Mouse (Mus musculus) liver, postnatal 0 days (tissue): ENCODE results near the gene Ankrd63. TPM values are rescaled to one million over a fixed set of nuclear protein-coding genes. Genes with fewer than 3 reads are reported as not detected.
"Not testable (repeated sequence)": the region's sequence is repeated elsewhere in the genome, so short reads cannot be mapped to it uniquely, and the experiment has no call there.

Source experiments
- ATAC-seq: fragments of 200-750 bp; cut with Nextera tagmentation; 2 replicates; pipeline ENCODE4 v1.8.0; 2017; ENCODE audit warnings: mild to moderate bottlenecking, moderate library complexity
- DNase-seq: peaks from one replicate; pipeline ENCODE4 v3.0.0-alpha.2; 2016
- H3K27ac ChIP-seq: fragments of 300-500 bp; sonication (generic); 2 replicates; pipeline ENCODE4 v1.5.1; 2014; ENCODE audit warnings: antibody characterized with exemption, moderate library complexity, mild to moderate bottlenecking, low read depth
- H3K27me3 ChIP-seq: fragments of 300-500 bp; sonication (generic); 2 replicates; pipeline ENCODE4 v1.6.1; 2014; ENCODE audit warnings: low read length, control low read depth, mixed read lengths; ENCODE audit not compliant: insufficient read depth
- H3K36me3 ChIP-seq: fragments of 300-500 bp; sonication (generic); replicated peaks from 2 replicates; pipeline ENCODE4 v1.6.1; 2014; ENCODE audit warnings: mild to moderate bottlenecking, control low read depth, low read length, moderate library complexity, mixed read lengths; ENCODE audit not compliant: insufficient read depth
- H3K4me1 ChIP-seq: fragments of 300-500 bp; sonication (generic); 2 replicates; pipeline ENCODE4 v1.6.1; 2014; ENCODE audit warnings: antibody characterized with exemption, mild to moderate bottlenecking, control low read depth; ENCODE audit not compliant: insufficient read depth
- H3K4me2 ChIP-seq: fragments of 300-500 bp; sonication (generic); 2 replicates; pipeline ENCODE4 v1.6.1; 2014; ENCODE audit warnings: low read depth, mild to moderate bottlenecking, low read length, moderate library complexity, mixed read lengths
- H3K4me3 ChIP-seq: fragments of 300-500 bp; sonication (generic); 2 replicates; pipeline ENCODE4 v1.5.1; 2014; ENCODE audit warnings: low read depth, low read length
- H3K9ac ChIP-seq: fragments of 300-500 bp; sonication (generic); replicated peaks from 2 replicates; pipeline ENCODE4 v1.6.1; 2014; ENCODE audit warnings: mild to moderate bottlenecking, moderate library complexity
- H3K9me3 ChIP-seq: fragments of 300-500 bp; sonication (generic); 2 replicates; pipeline ENCODE4 v1.6.1; 2016; ENCODE audit warnings: mild to moderate bottlenecking, control low read depth, low read length, mixed read lengths
- CTCF ChIP-seq: sonication (generic); IDR thresholded peaks from 2 replicates; pipeline ENCODE4 v1.5.1; 2016; ENCODE audit warnings: antibody characterized with exemption, low read depth
- EP300 ChIP-seq: IDR thresholded peaks from 2 replicates; pipeline ENCODE4 v1.6.1; 2016; ENCODE audit warnings: antibody characterized with exemption, low read depth, mild to moderate bottlenecking
- WGBS: fragments of 180-500 bp; shearing (Covaris S2); extraction: QIAGEN DNeasy Blood & Tissue Kit; methylation state at CpG from one replicate; pipeline ENCODE4 v1.1.7; 2014; ENCODE audit not compliant: insufficient replicate concordance; 5-methylcytosine and 5-hydroxymethylcytosine counted together
- polyA plus RNA-seq: library from polyadenylated mRNA; unstranded; fragments of >200 nt; fragmentation: Nextera tagmentation; extraction: Ambion mirVana; gene quantifications from 2 replicates; pipeline ENCODE4 v1.2.1, GENCODE M21; 2015

Ankrd63 gene
- polyA plus RNA-seq, 1 experiment from 2014 or later = 0.02 TPM

- H3K27me3 ChIP-seq = no peaks in the 10 kb centered on the region
- H3K9ac ChIP-seq = no peak overlapping the region
- H3K4me2 ChIP-seq = 0 out of 2 replicates have a peak overlapping the region, but pooled peaks have one; percentile 11
- DNase-seq = no peak
- ATAC-seq = no peak
- peaks cover 52% of the 10 kb centered on the region for H3K4me1 ChIP-seq
- no peaks in the 10 kb centered on the region for H3K36me3 ChIP-seq
- WGBS = 50% methylated on average over 9 of the region's 9 CpGs
- TF ChIP-seq EP300 = no peak
- no peak for TF ChIP-seq CTCF
- H3K9me3 ChIP-seq = no peaks in the 10 kb centered on the region
- H3K4me3 ChIP-seq = no peak overlapping the region
- 0 out of 2 replicates have a peak overlapping the region, but pooled peaks have one; percentile 25 for H3K27ac ChIP-seq
Measured at GRCm38 (mm10) chr2:118661891-118662290, 41.9 kb downstream of the Ankrd63 start.

- no peaks in the 10 kb centered on the region for H3K36me3 ChIP-seq
- H3K9me3 ChIP-seq = no peaks in the 10 kb centered on the region
- no peak overlapping the region for H3K9ac ChIP-seq
- peak overlapping the region; percentile 30 for H3K4me3 ChIP-seq
- H3K4me1 ChIP-seq = peaks cover 51% of the 10 kb centered on the region
- DNase-seq (peak; percentile 69), ATAC-seq (peak; percentile 71)
- 0% methylated on average over 4 of the region's 4 CpGs for WGBS
- no peaks in the 10 kb centered on the region for H3K27me3 ChIP-seq
- H3K27ac ChIP-seq = peak overlapping the region; percentile 96
- peak overlapping the region; percentile 63 for H3K4me2 ChIP-seq
- TF ChIP-seq EP300 = no peak
- TF ChIP-seq CTCF = no peak
Measured at GRCm38 (mm10) chr2:118659998-118660452, 43.7 kb downstream of the Ankrd63 start.

- Histone ChIP-seq H3K4me1 (peaks cover 50% of the 10 kb centered on the region), H3K27me3 (no peaks in the 10 kb centered on the region), H3K9ac (no peak overlapping the region; the same call in 1 of the 2 replicates), H3K36me3 (no peaks in the 10 kb centered on the region), H3K27ac (peak overlapping the region; percentile 96), H3K9me3 (no peaks in the 10 kb centered on the region), H3K4me3 (peak overlapping the region; percentile 30), H3K4me2 (peak overlapping the region; percentile 63)
- WGBS = 53% methylated on average over 12 of the region's 12 CpGs
- DNase-seq (no peak), ATAC-seq (peak; percentile 25)
- TF ChIP-seq CTCF (no peak), EP300 (no peak)
Measured at GRCm38 (mm10) chr2:118659493-118659892, 44.3 kb downstream of the Ankrd63 start.

- H3K27ac ChIP-seq = peak overlapping the region; percentile 96
- peaks cover 46% of the 10 kb centered on the region for H3K4me1 ChIP-seq
- H3K9me3 ChIP-seq = no peaks in the 10 kb centered on the region
- H3K4me2 ChIP-seq = peak overlapping the region; percentile 63
- peak overlapping the region; percentile 54 for H3K9ac ChIP-seq
- peak overlapping the region; percentile 30; the same call in 1 of the 2 replicates for H3K4me3 ChIP-seq
- TF ChIP-seq EP300 (peak; percentile 90), CTCF (no peak)
- WGBS = 38% methylated on average over 1 of the region's 1 CpGs
- ATAC-seq (peak; percentile 81), DNase-seq (peak; percentile 70)
- no peaks in the 10 kb centered on the region for H3K36me3 ChIP-seq
- H3K27me3 ChIP-seq = no peaks in the 10 kb centered on the region
Measured at GRCm38 (mm10) chr2:118659077-118659476, 44.7 kb downstream of the Ankrd63 start.

- Histone ChIP-seq H3K27me3 (no peaks in the 10 kb centered on the region), H3K9me3 (no peaks in the 10 kb centered on the region), H3K36me3 (no peaks in the 10 kb centered on the region), H3K4me3 (0 out of 2 replicates have a peak overlapping the region, but pooled peaks have one; percentile 4), H3K4me2 (peak overlapping the region; percentile 63), H3K9ac (peak overlapping the region; percentile 54), H3K4me1 (peaks cover 40% of the 10 kb centered on the region), H3K27ac (peak overlapping the region; percentile 96)
- TF ChIP-seq CTCF = no peak
- no peak for TF ChIP-seq EP300
- WGBS = 18% methylated on average over 4 of the region's 4 CpGs
- ATAC-seq = peak; percentile 83
- peak; percentile 73 for DNase-seq
Measured at GRCm38 (mm10) chr2:118658457-118658856, 45.3 kb downstream of the Ankrd63 start.

- peaks cover 25% of the 10 kb centered on the region for H3K4me1 ChIP-seq
- H3K4me2 ChIP-seq = no peak overlapping the region
- H3K4me3 ChIP-seq = no peak overlapping the region
- no peak for DNase-seq
- H3K27ac ChIP-seq = no peak overlapping the region
- no peaks in the 10 kb centered on the region for H3K36me3 ChIP-seq
- TF ChIP-seq CTCF = no peak
- no peak for TF ChIP-seq EP300
- H3K9ac ChIP-seq = no peak overlapping the region
- H3K9me3 ChIP-seq = no peaks in the 10 kb centered on the region
- 58% methylated on average over 3 of the region's 3 CpGs for WGBS
- no peak for ATAC-seq
- no peaks in the 10 kb centered on the region for H3K27me3 ChIP-seq
Measured at GRCm38 (mm10) chr2:118656688-118657281, 47.0 kb downstream of the Ankrd63 start.

GRCm38 (mm10) chr2:118650697-118651096 is 53.1 kb downstream of the Ankrd63 start:
- H3K27me3 ChIP-seq, H3K36me3 ChIP-seq, H3K27ac ChIP-seq, ATAC-seq, H3K9me3 ChIP-seq, H3K9ac ChIP-seq, H3K4me2 ChIP-seq, H3K4me3 ChIP-seq, H3K4me1 ChIP-seq, DNase-seq: not testable (repeated sequence)
- 34% methylated on average over 2 of the region's 2 CpGs for WGBS

Other genes with a start within 250 kb of the Ankrd63 start
- gene Srp14, start 224.3 kb downstream of the Ankrd63 start, polyA plus RNA-seq = 101 and 107 TPM in 2 replicates
- 1.3 TPM in 2 replicates for gene Bmf, start 154.3 kb downstream of the Ankrd63 start, polyA plus RNA-seq
- gene Bub1b, start 105.8 kb downstream of the Ankrd63 start, polyA plus RNA-seq = 12.7 and 15.7 TPM in 2 replicates
- 0.08 and 0.15 TPM in 2 replicates for gene Pak6, start 40.7 kb downstream of the Ankrd63 start, polyA plus RNA-seq
- 1.7 and 1.9 TPM in 2 replicates for gene Plcb2, start 24.5 kb upstream of the Ankrd63 start, polyA plus RNA-seq
- gene Inafm2, start 41.8 kb upstream of the Ankrd63 start, polyA plus RNA-seq = 14.0 and 14.7 TPM in 2 replicates
- 0.36 and 0.52 TPM in 2 replicates for gene Ccdc9b, start 58.7 kb upstream of the Ankrd63 start, polyA plus RNA-seq
- gene Phgr1, start 68.8 kb upstream of the Ankrd63 start, polyA plus RNA-seq = not detected in 2 replicates
- 0.06 and 0.14 TPM in 2 replicates for gene Disp2, start 75.8 kb upstream of the Ankrd63 start, polyA plus RNA-seq
- 28.8 and 31.4 TPM in 2 replicates for gene Knstrn, start 110.0 kb upstream of the Ankrd63 start, polyA plus RNA-seq
- 47.0 and 50.4 TPM in 2 replicates for gene Ivd, start 158.0 kb upstream of the Ankrd63 start, polyA plus RNA-seq
- gene Bahd1, start 196.4 kb upstream of the Ankrd63 start, polyA plus RNA-seq = 2.4 and 2.5 TPM in 2 replicates
- 4.0 and 4.5 TPM in 2 replicates for gene Chst14, start 222.5 kb upstream of the Ankrd63 start, polyA plus RNA-seq